Mouse (Mus musculus) ES-E14 (cell line): ENCODE data around the gene Draxin.

Experiments
- HCFC1 ChIP-seq: IDR thresholded peaks from 2 replicates; pipeline ENCODE4 v1.6.1; 2012; ENCODE audit warnings: low read length, inconsistent platforms, borderline replicate concordance; ENCODE audit not compliant: insufficient read depth
- ZNF384 ChIP-seq: IDR thresholded peaks from 2 replicates; pipeline ENCODE4 v1.6.1; 2012; ENCODE audit warnings: low read depth, low read length, inconsistent platforms

GRCm38 (mm10) chr4:148130133-148130532 lies 365 bp downstream of the Draxin start, which contains the start of gene Mad2l2:
- no peak for TF ChIP-seq ZNF384
- TF ChIP-seq HCFC1: no peak
